Mouse (Mus musculus) forebrain, embryonic 16.5 days (tissue): ENCODE data around the gene Cyth3. TPM values are rescaled to one million over a fixed set of nuclear protein-coding genes. Genes with fewer than 3 reads are reported as not detected.
A peak's percentile ranks its signal among the peaks of the same experiment; 100 is the strongest.

ENCODE experiments used
- ATAC-seq: fragments of 200-750 bp; cut with Nextera tagmentation; 2 replicates; pipeline ENCODE4 v1.8.0; 2017; ENCODE audit warnings: mild to moderate bottlenecking, moderate library complexity
- H3K27ac ChIP-seq: fragments of 300-500 bp; sonication (generic); 2 replicates; pipeline ENCODE4 v1.5.1; 2014; ENCODE audit warnings: low read length, control low read depth
- H3K27me3 ChIP-seq: fragments of 300-500 bp; sonication (generic); replicated peaks from 2 replicates; pipeline ENCODE4 v1.6.1; 2014; ENCODE audit warnings: low read length; ENCODE audit not compliant: control insufficient read depth, insufficient read depth
- H3K36me3 ChIP-seq: fragments of 300-500 bp; sonication (generic); 2 replicates; pipeline ENCODE4 v1.6.1; 2014; ENCODE audit not compliant: control insufficient read depth, insufficient read depth
- H3K4me1 ChIP-seq: fragments of 300-500 bp; sonication (generic); replicated peaks from 2 replicates; pipeline ENCODE4 v1.6.1; 2014; ENCODE audit warnings: low read length; ENCODE audit not compliant: control insufficient read depth, insufficient read depth
- H3K4me2 ChIP-seq: fragments of 300-500 bp; sonication (generic); 2 replicates; pipeline ENCODE4 v1.6.1; 2014; ENCODE audit warnings: mild to moderate bottlenecking, low read length, control low read depth
- H3K4me3 ChIP-seq: fragments of 300-500 bp; sonication (generic); replicated peaks from 2 replicates; pipeline ENCODE4 v1.5.1; 2014; ENCODE audit warnings: mild to moderate bottlenecking, low read length, control low read depth
- H3K9ac ChIP-seq: fragments of 300-500 bp; sonication (generic); replicated peaks from 2 replicates; pipeline ENCODE4 v1.6.1; 2014; ENCODE audit warnings: low read depth, low read length, control low read depth
- H3K9me3 ChIP-seq: fragments of 300-500 bp; sonication (generic); 2 replicates; pipeline ENCODE4 v1.6.1; 2016; ENCODE audit warnings: low read length; ENCODE audit not compliant: control insufficient read depth
- WGBS: fragments of 180-500 bp; shearing (Covaris S2); extraction: QIAGEN DNeasy Blood & Tissue Kit; methylation state at CpG from one replicate; pipeline ENCODE4 v1.1.7; 2014; 5-methylcytosine and 5-hydroxymethylcytosine counted together
- polyA plus RNA-seq: library from polyadenylated mRNA; unstranded; fragments of >200 nt; fragmentation: Nextera tagmentation; extraction: Ambion mirVana; gene quantifications from 2 replicates; pipeline ENCODE4 v1.2.1, GENCODE M21; 2015

Cyth3 gene
- polyA plus RNA-seq, 1 experiment from 2014 or later: 48.8 TPM

DNA sequence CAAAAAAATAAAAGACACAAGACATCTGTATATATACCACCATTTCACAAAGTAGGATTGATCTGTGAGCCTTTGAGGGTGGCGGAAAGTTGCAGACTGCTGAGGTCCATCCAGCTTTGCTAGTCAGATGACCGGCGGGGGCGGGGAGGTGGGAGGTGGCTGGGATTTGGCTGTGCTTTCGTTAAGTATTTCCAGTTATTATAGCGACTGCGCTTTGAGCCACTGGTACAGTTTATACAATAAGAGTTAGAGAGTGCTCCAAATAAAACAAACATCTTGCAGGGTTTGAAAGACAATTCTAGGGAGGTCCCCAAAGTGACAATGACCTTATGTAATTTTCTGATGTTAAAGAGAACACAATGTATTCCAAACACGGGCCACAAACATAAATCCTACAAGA lies 35.9 kb upstream of the Cyth3 start:
- no peak overlapping the region for H3K9ac ChIP-seq
- 0 out of 2 replicates have a peak, but pooled peaks cover 5% of the 10 kb centered on the region for H3K4me1 ChIP-seq
- no peak overlapping the region for H3K4me3 ChIP-seq
- H3K4me2 ChIP-seq: no peak overlapping the region
- no peaks in the 10 kb centered on the region; the same call in 1 of the 2 replicates for H3K9me3 ChIP-seq
- no peaks in the 10 kb centered on the region for H3K36me3 ChIP-seq
- no peak for ATAC-seq
- H3K27ac ChIP-seq: no peak overlapping the region
- 86% methylated on average over 8 of the region's 8 CpGs for WGBS
- no peaks in the 10 kb centered on the region for H3K27me3 ChIP-seq

DNA sequence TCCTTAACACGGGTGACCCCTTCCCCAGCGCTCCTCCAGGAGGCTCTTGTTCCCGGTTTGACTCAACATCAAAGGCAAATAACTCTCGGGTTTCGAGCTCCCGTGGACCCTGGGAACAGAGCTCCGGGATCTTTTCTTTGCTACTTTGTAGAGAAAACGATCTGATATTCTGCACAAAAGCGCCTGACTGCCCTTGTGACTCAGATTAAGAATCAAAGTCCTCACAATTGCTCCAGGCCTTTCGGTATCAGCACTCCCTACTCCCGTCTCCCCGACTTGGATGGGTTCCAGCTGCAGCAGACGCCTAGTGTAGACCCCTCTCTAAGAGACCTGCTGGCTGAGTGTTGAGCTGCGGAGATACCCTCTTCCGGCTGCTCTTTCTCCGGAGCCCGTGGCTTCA lies 33.1 kb upstream of the Cyth3 start:
- ATAC-seq: no peak
- no peaks in the 10 kb centered on the region for H3K36me3 ChIP-seq
- WGBS: 24% methylated on average over 17 of the region's 17 CpGs
- H3K4me3 ChIP-seq: no peak overlapping the region
- H3K9ac ChIP-seq: no peak overlapping the region
- H3K27ac ChIP-seq: no peak overlapping the region; the same call in 1 of the 2 replicates
- H3K9me3 ChIP-seq: no peaks in the 10 kb centered on the region
- H3K4me1 ChIP-seq: 0 out of 2 replicates have a peak, but pooled peaks cover 5% of the 10 kb centered on the region
- no peak overlapping the region; the same call in 1 of the 2 replicates for H3K4me2 ChIP-seq
- no peaks in the 10 kb centered on the region for H3K27me3 ChIP-seq

- Histone ChIP-seq H3K4me1 (0 out of 2 replicates have a peak, but pooled peaks cover 5% of the 10 kb centered on the region), H3K27ac (no peak overlapping the region), H3K4me3 (no peak overlapping the region), H3K4me2 (no peak overlapping the region), H3K27me3 (no peaks in the 10 kb centered on the region), H3K9ac (no peak overlapping the region), H3K9me3 (peaks cover 6% of the 10 kb centered on the region; the same call in 1 of the 2 replicates), H3K36me3 (no peaks in the 10 kb centered on the region)
- no peak for ATAC-seq
- 76% methylated on average over 5 of the region's 5 CpGs for WGBS
These were observed 29.3 kb upstream of the Cyth3 start for GRCm38 (mm10) chr5:143592926-143593325.

DNA sequence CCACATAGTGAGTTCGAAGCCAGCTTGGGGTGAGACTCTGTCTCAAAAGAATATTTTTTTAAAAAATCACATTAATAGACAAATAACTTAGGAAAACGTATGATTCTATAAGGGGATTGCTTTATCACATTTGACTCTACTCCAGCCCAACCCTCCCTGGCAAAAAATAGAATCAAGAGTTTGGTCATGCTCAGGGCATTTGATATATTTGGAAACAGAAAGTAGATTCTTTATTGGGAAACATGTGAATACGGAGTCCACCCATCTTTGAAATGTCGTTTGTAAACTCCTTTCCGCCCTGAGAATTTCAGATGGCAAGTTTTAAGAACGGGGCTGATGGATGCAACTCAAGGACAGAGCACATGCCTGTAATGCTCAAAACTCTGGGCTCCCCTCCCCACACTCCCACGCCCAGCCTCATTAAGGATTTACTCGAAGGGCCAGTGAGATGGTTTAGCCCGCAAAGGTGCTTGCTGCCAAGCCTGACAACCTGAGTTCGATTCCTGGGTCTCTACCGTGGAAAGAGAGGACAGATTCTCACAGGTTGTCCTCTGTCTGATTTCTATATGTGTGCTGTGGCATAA lies 28.6 kb upstream of the Cyth3 start:
- WGBS: 87% methylated on average over 11 of the region's 11 CpGs
- H3K27me3 ChIP-seq: no peaks in the 10 kb centered on the region
- no peak overlapping the region for H3K4me2 ChIP-seq
- H3K4me3 ChIP-seq: no peak overlapping the region
- no peak overlapping the region for H3K9ac ChIP-seq
- no peak overlapping the region for H3K27ac ChIP-seq
- H3K9me3 ChIP-seq: peaks cover 6% of the 10 kb centered on the region; the same call in 1 of the 2 replicates
- 0 out of 2 replicates have a peak, but pooled peaks cover 5% of the 10 kb centered on the region for H3K4me1 ChIP-seq
- no peak for ATAC-seq
- no peaks in the 10 kb centered on the region for H3K36me3 ChIP-seq

GRCm38 (mm10) chr5:143594291-143595065 lies 27.8 kb upstream of the Cyth3 start:
- Histone ChIP-seq H3K27ac (no peak overlapping the region), H3K4me1 (0 out of 2 replicates have a peak, but pooled peaks cover under 1% of the 10 kb centered on the region), H3K9me3 (peaks cover 6% of the 10 kb centered on the region; the same call in 1 of the 2 replicates), H3K4me3 (no peak overlapping the region), H3K27me3 (no peaks in the 10 kb centered on the region), H3K36me3 (no peaks in the 10 kb centered on the region), H3K9ac (no peak overlapping the region), H3K4me2 (no peak overlapping the region)
- no peak for ATAC-seq
- 83% methylated on average over 3 of the region's 3 CpGs for WGBS

- Histone ChIP-seq H3K4me2 (no peak overlapping the region), H3K36me3 (no peaks in the 10 kb centered on the region), H3K9me3 (no peaks in the 10 kb centered on the region), H3K9ac (no peak overlapping the region), H3K27me3 (no peaks in the 10 kb centered on the region), H3K4me1 (no peaks in the 10 kb centered on the region), H3K27ac (no peak overlapping the region), H3K4me3 (no peak overlapping the region)
- no peak for ATAC-seq
- 68% methylated on average over 10 of the region's 10 CpGs for WGBS
These were observed 20.2 kb upstream of the Cyth3 start for GRCm38 (mm10) chr5:143602051-143602450.

- no peaks in the 10 kb centered on the region; the same call in 1 of the 2 replicates for H3K4me1 ChIP-seq
- H3K9me3 ChIP-seq: no peaks in the 10 kb centered on the region
- no peaks in the 10 kb centered on the region for H3K27me3 ChIP-seq
- H3K27ac ChIP-seq: no peak overlapping the region
- H3K9ac ChIP-seq: no peak overlapping the region
- ATAC-seq: no peak
- no peak overlapping the region for H3K4me2 ChIP-seq
- H3K36me3 ChIP-seq: no peaks in the 10 kb centered on the region
- WGBS: 79% methylated on average over 7 of the region's 7 CpGs
- H3K4me3 ChIP-seq: no peak overlapping the region
These were observed 18.0 kb upstream of the Cyth3 start for GRCm38 (mm10) chr5:143604157-143604774.

DNA sequence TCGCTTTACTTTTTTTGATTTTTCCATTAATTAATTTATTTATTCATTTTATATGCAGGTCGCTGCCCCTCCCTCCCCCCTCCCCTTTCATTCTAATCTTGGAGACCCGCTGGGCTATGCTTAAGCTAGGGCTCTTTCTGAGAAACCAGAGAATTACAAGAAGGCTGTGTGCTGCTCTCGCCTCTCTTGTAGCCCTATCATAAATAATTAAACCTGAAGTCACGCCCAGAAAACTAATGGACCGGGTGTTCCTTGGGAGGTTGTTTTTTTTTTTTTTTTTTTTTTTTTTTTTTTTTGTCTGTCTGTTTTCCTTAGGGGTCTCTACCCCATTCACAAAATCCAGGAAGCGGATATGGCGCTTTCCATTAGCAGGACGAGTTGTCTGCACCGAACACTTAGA lies 15.5 kb upstream of the Cyth3 start:
- H3K27ac ChIP-seq: no peak overlapping the region
- 84% methylated on average over 10 of the region's 10 CpGs for WGBS

GRCm38 (mm10) chr5:143608175-143608574 lies 14.1 kb upstream of the Cyth3 start:
- no peaks in the 10 kb centered on the region; the same call in 1 of the 2 replicates for H3K4me1 ChIP-seq
- no peaks in the 10 kb centered on the region for H3K36me3 ChIP-seq
- no peaks in the 10 kb centered on the region for H3K27me3 ChIP-seq
- peak; percentile 50; the same call in 1 of the 2 replicates for ATAC-seq
- no peak overlapping the region for H3K9ac ChIP-seq
- no peak overlapping the region for H3K4me2 ChIP-seq
- peak overlapping the region; percentile 54; the same call in 1 of the 2 replicates for H3K27ac ChIP-seq
- 75% methylated on average over 10 of the region's 10 CpGs for WGBS
- H3K4me3 ChIP-seq: no peak overlapping the region
- H3K9me3 ChIP-seq: no peaks in the 10 kb centered on the region

More for the DNA sequence above, 15.5 kb upstream of the Cyth3 start:
- H3K4me3 ChIP-seq: no peak overlapping the region
- no peak overlapping the region for H3K4me2 ChIP-seq
- H3K9me3 ChIP-seq: no peaks in the 10 kb centered on the region
- H3K36me3 ChIP-seq: no peaks in the 10 kb centered on the region
- no peak overlapping the region for H3K9ac ChIP-seq
- H3K4me1 ChIP-seq: no peaks in the 10 kb centered on the region; the same call in 1 of the 2 replicates
- H3K27me3 ChIP-seq: no peaks in the 10 kb centered on the region
- ATAC-seq: no peak
